Mouse (Mus musculus) lung, adult 2 months (tissue): ENCODE measurements around the gene Ttc27.

Experiments used
- CTCF ChIP-seq: fragments of 200-500 bp; IDR thresholded peaks from 2 replicates; pipeline ENCODE4 v1.5.1; 2011; ENCODE audit warnings: mild to moderate bottlenecking, low read length, control low read depth; ENCODE audit not compliant: insufficient read depth
- POLR2A ChIP-seq: fragments of 200-500 bp; IDR thresholded peaks from 2 replicates; pipeline ENCODE4 v1.6.1; 2011; ENCODE audit warnings: low read depth, mild to moderate bottlenecking, control low read depth, low read length, borderline replicate concordance; ENCODE audit errors: extremely low read depth

DNA sequence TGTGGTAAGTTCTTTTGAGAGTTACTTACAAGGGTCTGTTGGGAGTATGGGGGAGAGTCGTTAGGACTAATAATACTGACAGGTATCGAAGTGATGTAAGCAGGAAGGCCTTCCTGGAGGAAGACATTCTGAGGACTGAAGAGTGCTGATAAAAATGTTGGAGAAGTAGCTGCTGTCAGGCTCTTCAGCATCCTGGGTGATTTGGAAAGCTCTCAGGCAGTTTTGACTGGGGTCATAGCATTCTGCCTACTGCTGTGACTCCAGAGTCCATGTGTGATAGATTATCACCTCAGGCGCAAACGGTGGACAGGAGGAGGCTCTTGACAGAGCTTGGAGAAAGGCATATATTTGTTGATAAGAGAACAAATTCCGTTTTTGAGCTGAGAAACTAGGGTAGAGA, 12.1 kb upstream of the Ttc27 start:
- TF ChIP-seq CTCF = no peak
- no peak for TF ChIP-seq POLR2A
